Mouse (Mus musculus) heart, postnatal 4 days (tissue): ENCODE data around the gene Sf3b3. TPM values are rescaled to one million over a fixed set of nuclear protein-coding genes. Genes with fewer than 3 reads are reported as not detected.
A peak's percentile ranks its signal among the peaks of the same experiment; 100 is the strongest.
"Not testable (repeated sequence)": the region's sequence is repeated elsewhere in the genome, so short reads cannot be mapped to it uniquely, and the experiment has no call there.

Experiments used
- DNase-seq: peaks from one replicate; pipeline ENCODE4 v3.0.0; 2021
- total RNA-seq, 2 experiments: library from RNA; stranded (reverse); gene quantifications; 2 replicates each; pipeline ENCODE4 v1.2.3; 2021

Sf3b3 gene
- total RNA-seq, 2 experiments from 2014 or later, result 61.4 to 64.9 TPM

DNA sequence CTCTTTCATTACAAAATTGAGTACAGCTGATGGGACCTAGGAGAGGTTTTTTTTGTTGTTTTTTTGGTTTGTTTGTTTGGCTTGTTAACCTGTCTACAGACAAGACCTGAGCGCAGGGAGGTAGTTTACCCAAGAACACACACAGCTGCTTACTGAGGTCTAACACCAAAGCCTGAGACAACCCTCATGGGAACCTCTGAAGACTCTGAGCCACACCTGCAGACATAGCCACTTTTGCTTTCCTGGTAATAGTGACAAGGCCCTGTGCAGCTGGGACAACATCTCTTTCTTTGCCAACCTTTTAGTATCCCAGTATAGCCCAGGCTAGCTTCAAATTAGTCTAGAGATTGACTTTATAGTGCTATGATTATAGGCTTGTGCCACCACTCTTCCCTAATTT lies 40.4 kb downstream of the Sf3b3 start:
- no peak for DNase-seq

DNA sequence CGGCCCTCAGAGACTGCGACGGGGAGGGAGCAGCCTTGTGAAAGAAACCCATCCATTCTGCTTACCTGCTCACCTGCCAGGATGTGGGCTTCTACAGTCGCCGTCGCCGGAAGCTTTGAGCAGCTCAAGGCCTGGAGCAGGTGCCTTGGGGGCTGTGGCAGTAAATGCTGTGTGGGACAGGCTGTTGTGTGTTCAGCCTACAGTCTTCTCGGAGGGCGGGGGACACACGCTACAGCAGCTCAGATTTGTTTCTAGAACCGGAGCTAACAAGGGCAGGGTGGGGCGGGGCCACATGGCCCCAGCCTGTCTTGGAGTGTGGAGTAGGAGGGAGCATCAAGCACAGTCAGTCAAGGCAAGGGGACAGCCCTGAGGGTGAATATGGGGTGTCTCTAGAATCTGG lies 40.9 kb downstream of the Sf3b3 start, which contains the start of gene Il34:
Gene Il34, minus strand, starts transcription at position 256 of the 400 bp plus-strand sequence.
- no peak for DNase-seq

DNA sequence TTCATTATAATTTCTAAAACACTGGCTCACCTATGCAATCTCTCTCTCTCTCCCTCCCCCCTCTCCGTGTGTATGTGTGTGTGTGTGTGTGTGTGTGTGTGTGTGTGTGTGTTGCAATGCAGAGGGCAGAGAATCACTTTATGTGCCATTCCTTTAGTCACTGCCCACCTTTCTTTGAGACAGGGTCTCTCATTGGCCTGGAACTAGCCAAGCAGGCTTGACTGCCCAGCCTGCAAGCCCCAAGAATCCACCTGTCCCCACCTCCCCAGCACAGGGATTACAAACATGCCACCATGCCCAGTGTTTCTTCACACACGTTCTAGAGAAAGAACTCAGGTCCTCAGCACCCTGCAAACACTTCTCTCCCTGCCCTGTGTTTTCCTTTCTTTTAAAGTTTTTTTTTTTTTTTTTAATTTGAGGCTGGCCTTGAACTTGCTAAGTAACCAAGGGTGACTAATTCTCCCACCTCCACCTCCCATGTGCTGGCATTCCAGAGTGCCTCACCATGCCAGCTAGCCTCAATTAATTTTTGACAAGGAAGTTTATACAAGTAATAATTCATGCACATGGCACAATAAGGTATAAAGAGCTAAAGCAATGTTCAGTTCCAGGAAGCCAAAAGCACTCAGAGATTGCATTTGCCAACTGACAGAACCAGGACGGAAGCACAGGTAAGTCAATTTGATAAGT lies 41.6 kb downstream of the Sf3b3 start:
- DNase-seq, result no peak

DNA sequence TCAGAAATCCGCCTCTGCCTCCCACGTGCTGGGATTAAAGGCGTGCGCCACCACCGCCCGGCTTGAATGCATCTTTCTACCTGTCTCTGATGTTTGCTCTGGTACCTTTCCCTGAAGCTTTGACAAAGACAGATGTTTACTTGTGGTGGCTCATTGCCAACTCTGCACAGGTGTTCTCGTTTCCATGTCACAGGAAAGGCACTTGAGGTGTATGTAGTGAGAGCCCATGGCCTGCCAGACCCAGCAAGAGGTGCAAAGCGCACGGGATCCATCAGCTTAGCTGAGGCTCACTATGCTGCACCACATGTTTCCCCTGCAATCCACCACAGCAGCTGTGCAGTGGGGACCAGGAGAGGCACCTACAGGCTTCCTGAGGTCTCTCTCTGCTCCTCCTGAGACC lies 42.7 kb downstream of the Sf3b3 start:
- no peak for DNase-seq

DNA sequence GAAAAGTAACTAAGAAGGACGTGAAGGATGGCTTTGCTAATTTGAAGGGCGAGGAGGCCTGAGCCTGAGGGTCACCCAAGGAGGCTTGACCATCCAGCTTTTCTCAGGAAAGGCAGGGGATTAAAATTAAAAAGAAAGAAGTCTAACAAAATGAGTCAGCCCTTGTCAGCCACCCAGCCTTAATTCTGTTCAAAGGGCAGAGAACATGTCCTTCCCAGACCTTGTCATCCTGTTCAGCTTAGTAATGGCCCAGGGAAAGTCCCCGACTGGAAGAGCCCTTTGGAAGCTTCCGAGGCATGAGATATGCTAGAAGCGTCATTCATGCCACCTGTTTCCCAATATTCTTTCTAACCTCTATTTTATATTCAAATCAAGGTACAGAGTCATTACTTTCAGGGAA lies 43.6 kb downstream of the Sf3b3 start:
- DNase-seq, result no peak

DNA sequence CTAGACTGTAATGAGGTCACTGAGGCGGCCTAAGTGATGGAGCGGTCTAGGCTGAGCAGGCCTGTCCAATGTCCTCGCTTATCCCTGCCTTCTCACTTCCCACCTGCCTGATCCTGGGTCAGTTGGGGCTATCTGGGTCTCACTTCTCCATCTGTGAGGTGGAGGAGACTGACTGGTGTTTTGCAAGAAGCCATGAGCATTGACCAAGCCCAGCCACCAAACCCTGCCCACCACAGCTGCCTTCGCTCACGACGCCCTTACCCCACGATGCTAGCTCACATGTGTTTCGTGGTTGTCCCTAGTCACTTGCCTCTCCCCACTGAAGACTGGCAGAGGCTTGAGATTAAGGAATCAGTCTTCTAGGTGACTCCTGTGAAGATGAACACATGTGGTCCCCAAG lies 49.5 kb downstream of the Sf3b3 start:
- DNase-seq, result no peak

DNA sequence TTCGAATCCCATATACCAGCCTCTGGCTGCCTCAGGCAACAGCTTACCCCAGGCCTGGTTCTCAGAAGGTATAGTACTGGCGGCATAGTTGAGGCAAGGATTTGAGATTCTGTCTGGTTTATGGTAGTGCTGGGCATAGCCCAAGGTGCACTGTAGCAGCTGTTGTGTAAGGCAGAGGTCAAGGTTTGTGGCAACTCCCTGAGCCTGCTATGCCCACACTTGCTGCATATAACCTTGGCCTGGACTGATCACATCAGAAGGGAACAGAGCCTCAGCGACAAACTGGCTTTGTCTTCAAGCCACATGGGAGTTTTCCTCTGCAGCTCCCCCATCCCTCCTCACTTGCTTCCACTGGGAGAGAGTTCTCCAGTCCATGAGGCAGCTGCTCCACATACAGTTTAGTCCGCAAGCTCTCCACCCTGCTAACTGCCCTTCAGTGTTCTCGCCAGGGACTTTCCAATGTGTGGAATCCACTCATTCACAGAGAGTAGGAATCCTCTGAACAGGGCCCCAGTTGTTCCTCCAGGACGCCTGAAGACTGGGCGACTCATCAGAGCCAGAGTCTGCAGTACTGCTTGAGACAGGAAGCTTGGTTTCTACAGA lies 52.1 kb downstream of the Sf3b3 start:
- DNase-seq, result no peak

DNA sequence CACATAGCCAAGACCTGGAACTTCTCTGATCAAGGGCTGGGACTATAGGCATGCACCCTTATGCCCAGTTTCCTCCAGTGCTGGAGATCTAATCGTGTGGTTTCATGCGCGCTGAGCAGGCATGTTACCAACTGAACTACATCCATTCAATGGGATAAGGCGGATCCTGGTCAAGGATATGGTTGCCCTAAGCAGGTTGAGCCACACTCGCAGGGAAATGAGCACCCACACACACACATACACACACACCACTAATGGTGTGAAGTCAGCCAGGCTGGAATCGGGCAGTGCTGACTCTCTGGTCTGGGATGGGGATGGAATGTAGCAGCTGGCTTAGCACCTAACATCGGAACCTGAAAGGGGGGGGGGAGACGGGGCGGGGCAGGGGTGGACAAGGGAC lies 52.7 kb downstream of the Sf3b3 start:
- DNase-seq, result no peak

DNA sequence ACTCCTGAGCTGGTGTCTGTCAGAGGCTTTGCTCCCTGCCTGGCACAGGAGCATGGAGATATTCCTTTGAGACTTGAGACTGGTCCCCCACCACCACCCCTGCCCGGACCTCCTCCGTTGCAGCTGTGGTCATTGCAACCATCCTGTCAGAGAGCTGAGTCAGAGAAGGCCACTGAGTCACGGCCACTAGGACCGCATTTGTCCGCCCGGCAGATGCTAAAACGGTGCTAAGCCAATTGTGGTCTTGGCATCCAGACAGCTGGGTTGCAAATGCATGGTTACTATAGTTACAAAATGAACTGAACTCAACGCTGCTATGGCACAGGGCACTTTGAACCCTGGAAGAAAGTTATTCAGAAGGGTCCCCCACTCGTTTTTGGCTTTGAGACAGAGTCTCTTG lies 53.1 kb downstream of the Sf3b3 start:
- DNase-seq, result no peak

DNA sequence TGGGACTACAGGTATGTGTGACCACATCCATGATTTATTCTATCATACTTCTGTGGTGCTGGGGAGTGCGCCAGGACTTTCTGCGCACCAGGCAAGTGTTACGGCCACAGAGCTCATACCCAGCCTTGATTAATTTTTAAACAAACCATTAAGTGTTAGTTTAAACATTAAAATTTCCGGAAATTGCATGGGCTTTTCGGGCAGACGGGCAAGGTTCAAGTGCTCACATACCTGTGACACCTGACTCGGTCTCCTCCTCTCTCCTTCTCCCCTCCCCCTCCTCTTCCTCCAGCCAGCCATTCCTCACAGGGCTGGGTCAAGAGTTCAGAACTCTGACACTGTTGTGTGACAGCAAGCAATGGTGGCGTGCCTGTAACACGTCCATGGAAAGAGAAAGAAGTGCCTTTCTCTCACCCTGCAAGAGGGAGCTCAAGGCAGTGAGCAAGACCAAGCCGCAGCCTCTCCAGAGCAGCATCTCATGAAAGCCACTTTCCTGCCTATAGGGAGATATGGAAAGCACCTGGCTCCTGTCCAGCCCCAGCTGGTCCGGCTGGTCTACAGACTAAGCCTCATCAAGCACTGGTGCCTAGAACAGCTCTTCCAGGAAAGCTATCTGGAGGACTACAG lies 53.9 kb downstream of the Sf3b3 start:
- peak; percentile 55 for DNase-seq

DNA sequence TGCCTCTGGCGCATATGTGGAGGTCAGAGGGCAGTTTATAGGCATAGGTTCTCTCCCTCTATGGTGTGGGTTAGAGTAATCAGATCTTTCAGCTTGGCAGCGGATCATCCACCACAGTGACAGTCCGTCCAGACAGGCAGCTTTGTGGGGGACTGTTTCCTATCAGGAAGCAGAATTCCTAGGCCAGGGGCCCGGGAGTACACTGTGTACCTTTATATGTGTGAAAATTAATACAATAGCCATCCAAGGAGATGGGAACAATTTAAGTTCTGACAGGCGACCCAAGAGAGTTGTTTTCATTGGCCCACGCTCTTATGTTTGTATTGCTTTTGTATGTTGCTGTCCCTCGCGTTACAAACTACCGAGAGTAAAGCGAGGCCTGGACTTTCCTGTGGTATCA lies 55.4 kb downstream of the Sf3b3 start:
- no peak for DNase-seq

DNA sequence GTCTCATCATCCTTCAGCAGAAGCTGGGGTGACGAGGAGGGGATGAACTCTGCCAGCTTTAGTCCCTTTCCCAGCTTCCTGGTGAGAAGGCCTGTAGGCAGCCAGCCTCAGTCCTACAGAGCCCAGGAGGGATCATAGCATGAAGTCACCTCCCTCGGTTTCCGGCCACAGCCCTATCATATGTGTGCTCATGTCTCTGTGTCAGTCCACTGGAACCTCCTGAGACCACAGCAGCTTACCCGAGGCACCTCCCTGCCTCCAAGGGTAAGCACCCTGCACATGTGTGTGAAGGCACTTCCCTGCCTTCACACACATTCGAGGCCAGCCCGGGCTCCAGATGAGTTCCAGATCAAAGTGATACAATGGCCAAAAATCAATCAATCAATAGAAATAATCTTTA lies 56.3 kb downstream of the Sf3b3 start:
- DNase-seq, result no peak

DNA sequence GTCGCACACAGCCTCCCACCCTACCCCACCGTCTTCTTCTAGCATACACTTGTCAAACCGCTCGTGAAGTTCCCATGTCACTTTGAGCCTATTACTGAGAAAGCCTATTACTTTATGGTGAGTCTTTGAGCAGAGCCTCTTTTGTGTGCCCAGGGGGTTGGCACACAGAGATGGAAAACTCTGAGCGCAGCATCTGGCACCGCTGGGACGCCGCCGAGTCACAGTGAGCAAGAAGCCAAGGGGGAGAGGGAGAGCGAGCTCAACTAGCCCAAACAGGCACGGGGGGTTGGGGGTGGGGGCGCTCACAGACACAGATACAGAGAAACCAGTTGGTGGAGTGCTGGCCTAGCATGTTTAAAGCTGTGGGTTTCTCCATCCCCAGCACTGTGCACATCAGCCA lies 57.0 kb downstream of the Sf3b3 start:
- peak; percentile 24 for DNase-seq

DNA sequence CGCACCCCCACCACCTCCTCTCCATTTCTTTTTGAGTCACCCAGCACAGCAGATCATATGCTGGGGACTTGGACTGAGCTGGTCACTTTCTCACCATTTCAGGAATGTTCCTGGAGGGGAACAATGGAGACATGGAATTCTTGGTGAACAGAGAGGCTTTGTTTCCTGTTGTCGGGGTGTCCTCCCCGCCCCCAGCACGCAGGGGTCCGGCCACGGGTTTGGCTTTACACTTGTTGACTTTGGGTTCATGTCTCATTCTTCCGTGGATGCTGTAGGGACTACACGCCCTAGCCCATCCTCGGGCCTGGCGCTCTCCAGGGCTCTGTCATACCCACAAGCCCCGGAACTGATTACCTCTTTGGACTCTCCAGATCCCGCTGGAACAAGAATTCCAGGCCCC lies 57.6 kb downstream of the Sf3b3 start:
- peak; percentile 33 for DNase-seq

DNA sequence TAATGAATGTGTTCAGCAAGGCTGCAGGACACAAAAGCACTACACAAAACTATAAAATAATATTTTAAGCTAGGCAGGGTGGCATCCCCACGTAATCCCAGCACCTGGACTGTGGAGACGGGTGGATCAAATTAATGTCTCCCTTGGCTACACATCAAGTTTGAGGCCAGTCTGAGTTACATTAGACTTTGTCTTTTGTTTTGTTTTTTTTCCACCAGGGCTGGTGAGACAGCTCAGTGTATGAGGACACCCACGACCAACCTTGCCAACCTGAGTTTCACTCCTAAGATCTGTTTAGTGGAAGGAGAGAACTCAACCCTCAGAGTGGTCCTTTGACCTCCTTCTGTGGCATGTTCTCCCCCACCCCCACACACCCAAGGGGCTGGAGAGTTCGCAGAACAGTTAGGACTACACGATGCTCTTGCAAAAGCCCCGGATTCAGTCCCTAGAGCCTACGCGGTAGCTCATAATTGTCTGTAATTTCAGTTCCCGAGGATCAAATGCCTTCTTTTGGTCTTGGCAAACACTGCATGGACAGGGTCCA lies 59.1 kb downstream of the Sf3b3 start:
- DNase-seq, result no peak

DNA sequence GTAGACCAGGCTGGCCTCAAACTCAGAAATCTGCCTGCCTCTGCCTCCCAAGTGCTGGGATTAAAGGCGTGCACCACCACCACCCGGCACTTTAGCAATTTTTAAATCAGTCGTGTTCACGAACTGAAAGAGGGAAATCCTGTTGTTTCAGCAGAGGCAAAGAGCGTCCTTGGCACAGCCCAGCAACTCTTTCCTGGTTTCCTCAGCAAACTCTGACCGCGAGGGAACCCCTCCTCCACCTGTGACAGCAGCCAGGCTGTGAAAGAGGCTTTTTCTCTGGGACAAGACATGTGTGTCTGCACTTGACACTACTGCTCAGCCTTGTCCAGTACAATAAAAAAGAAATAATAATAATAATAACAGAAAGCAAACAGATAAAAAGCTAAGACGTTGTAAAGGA lies 59.7 kb downstream of the Sf3b3 start:
- DNase-seq, result no peak

DNA sequence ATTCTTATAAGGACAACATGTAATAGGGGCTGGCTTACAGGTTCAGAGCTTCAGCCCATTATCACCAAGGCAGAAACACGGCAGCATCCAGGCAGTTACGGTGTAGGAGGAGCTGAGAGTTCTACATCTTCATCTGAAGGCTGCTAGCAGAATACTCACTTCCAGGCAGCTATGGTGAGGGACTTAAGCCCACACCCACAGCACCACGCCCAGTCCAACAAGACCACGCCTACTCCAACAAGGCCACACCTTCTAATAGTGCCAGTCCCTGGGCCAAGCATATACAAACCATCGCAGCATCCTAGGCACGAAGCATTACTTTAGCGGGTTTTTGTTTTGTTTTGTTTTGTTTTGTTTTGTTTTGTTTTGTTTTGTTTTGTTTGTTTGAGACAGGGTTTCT lies 60.1 kb downstream of the Sf3b3 start:
- DNase-seq, result not testable (repeated sequence)

DNA sequence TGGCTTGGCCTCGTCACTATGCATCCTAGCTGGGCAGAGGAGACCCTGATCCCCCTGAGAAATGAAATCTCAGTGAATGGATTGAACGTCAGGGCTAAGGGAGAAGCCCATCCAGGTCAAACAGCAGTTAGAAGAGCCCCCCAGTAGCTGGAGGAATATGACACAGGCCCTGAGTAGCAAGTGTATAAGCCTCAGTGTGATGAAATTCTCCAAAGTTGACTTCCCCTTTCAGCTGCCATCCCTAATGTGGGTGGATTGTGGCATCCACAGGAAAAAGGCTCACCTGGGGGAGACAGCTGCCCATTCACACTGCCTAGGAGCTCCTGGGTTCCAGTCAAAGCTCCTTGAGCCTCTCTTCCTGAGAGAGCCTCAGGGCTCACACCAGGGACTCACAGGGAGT lies 61.2 kb downstream of the Sf3b3 start:
- no peak for DNase-seq

DNA sequence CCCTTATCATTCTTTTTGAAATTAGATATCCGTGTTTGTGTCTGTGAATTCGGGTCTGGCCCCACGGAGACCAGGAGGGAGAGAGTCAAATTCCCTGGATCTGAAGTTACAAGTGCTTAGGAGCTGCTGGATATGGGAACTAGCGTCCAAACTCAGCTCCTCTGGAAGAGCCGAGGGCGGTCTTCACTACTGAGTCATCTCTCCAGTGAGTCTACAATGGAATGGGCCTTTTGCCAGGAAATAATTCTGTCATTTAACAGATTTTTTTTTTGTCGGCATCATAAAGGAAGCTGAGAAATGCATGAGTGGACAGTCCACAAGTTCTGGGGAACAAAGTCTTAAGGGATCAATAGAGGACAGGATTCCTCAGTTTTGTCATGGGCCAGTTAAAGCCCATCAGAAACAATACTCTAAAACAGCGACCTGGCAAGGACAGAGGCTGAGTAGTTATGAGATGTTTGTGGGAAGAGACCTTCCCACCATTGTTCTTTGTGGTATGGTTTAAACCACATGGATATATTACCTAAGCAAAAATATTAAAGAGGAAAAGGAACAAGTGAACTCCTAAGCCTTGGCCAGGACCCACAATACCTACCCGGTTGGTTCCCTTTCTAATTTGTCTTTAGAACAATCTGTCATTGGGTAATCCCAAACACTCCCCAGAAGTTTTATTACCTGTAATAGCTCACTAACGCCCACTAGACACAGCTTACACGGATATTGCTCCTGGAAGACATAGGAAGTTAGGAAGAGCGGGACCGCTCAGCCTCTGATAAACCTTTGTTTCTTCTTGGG lies 66.5 kb downstream of the Sf3b3 start:
- DNase-seq, result no peak

DNA sequence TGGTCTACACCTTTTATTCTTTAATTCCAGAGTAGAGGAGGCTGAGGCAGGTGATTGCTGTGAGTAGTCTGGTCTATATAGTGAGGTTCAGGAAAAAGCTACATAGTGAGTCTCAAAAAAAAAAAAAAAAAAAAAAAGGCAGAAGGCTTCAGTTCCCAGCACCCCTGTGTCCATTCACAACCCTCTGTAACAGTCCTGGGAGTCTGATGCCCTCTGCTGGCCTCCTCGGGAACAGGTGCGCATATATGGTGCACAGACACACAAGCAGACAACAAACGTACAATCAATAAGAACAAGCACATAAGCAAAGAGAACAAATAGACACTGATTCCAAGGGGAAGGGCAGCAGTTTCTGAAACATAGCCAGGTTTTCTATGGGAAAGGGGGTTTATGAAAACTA lies 70.3 kb downstream of the Sf3b3 start:
- no peak for DNase-seq

DNA sequence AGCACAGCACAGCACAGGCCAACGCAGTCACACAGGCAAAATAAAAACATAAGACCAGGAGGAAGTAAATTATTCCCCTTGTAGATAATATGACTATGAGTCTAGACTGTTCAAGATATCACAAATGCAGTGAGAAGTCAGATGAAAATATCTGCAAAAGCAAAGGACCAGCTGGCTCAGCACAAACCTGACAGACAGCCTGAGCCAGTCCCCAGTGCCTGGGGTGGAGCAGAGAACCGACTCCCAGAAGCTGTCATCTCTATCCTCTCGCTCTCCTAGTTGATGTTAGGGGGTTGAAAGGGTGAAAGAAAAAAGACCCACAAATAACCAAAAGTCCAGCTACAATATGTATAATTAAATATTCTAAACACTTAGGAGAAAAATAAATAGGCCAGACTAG lies 70.9 kb downstream of the Sf3b3 start:
- no peak for DNase-seq

DNA sequence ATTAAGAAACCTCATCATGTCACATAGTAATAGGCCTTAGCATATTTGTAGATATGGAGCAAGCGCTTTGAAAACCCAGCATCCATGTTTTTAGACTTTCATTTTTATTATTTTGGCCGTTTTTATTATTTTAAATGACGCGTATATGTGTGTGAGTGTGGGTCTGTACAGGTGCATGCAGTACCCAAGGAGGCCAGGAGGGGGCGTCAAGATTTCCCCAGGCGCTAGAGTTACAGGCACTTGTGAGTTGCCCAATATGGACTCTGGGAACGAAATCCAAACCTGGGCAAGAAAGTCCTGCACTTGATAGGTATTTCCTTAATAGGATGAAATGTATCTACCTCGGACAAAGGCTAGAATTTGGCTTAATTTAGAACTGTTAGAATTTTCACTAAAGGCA lies 71.3 kb downstream of the Sf3b3 start:
- DNase-seq, result no peak

DNA sequence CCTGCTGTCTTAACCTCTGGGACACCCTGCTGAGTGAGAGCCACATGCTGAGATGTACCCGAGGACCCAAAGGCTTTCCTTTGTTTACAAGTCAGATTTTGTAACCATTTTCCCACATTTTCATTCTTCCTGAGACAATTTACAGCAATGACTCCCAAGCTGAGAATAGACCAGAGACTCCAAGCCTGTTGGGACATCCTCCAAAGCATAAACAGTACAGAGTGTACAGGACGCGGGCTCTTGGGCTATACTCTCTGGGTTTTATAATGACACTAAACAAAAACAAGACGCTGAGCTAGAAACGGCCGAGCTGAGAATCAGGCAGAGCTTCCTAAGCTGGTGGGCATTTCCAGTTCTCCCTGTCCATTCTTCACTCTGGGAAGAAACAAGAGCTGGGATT lies 71.9 kb downstream of the Sf3b3 start:
- no peak for DNase-seq
